Mouse (Mus musculus) neutrophil, adult 83 days (primary cell): ENCODE measurements around the gene Fabp7. TPM values are rescaled to one million over a fixed set of nuclear protein-coding genes. Genes with fewer than 3 reads are reported as not detected.

ENCODE experiments used
- total RNA-seq, 2 experiments: library from RNA; stranded (reverse); gene quantifications; one replicate each; pipeline ENCODE4 v1.2.4; 2023

Gene Fabp7
- not detected for total RNA-seq

GRCm38 (mm10) chr10:57784876-57785150, at the start of gene Fabp7:
Gene Fabp7 (plus strand): TSS chr10:57784881.

GRCm38 (mm10) chr10:57794018-57794417, 9.3 kb downstream of the Fabp7 start, which contains the start of gene Smpdl3a:
Gene Smpdl3a (plus strand): TSS chr10:57794335.

Other genes starting within 250 kb of the Fabp7 start
- gene Pkib, start 152.9 kb upstream of the Fabp7 start, total RNA-seq, result 1 to 10 TPM; 5.4 to 8.6 TPM
- gene Smpdl3a, start 9.5 kb downstream of the Fabp7 start, total RNA-seq, result 100 to 1,000 TPM; 152 to 183 TPM